Mouse (Mus musculus): ENCODE measurements at regions not wholly inside any gene's neighbourhood (a gene's known extent, or its start where the extent isn't known, plus 50 kb on each side); places are given as distances from the start of the nearest gene placed in this dataset.

DNA sequence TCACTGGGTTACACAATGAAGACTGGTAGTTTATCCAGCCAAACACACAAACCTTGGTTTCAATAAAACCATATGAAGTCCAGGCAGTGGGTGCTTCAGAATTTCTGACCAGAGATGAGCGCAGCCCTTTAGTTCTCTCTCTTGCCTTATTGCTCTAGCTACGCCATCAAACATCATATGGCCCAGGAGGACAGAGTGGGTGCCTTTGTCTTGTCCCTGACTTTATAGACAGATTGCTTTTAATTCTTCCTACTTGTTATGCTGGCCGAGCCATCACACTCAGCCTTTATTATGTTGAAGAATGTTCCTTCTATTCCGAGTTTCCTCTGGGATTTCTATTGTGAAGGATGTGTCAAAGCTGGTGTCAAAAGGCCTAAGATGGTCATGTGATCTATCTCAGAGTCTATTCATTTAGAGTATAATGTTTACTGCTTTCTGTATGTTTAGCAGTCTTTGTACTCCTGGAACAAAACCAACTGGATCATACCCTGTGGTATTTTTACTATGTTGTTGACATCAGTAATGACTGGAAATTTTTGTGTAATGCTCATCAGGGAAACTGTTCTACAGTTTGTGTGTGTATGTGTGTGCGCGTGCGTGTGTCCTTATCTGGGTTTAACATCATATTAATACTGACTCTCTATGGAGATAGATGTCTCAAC is 263.7 kb downstream of the Rybp start:
- DNase-seq (ENCODE audit: extremely low spot score in 1 of 2, low spot score in 2 of 2), result no peak
- no peak overlapping the region for H3K4me3 ChIP-seq
- H3K27ac ChIP-seq, result no peak overlapping the region
- intact Hi-C loops (cut with DNase I), result no loop called here
- TF ChIP-seq CTCF (IDR thresholded peaks at IDR 0.05), result no peak

DNA sequence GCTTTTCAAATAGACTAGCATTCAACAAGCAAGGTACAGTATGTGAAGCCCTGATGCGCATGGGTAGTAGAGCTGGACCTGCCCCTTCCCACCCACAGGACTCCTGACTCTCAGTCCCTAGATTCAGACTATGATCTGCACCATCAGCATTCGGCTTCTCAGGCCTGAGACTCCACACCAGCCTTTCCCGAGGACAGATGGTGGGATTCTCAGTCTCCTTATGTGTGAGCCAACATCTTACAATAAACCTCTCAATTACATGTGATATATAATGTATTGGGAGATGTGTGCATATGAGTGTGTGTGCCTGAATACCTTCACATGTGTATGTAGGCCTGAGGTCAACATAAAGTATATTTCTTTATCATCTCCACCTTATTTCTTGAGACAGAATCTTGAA is 268.3 kb downstream of the Rybp start:
- H3K27ac ChIP-seq, result no peak overlapping the region
- intact Hi-C loops (cut with DNase I), result no loop called here
- no peak overlapping the region for H3K4me3 ChIP-seq
- no peak for TF ChIP-seq CTCF (IDR thresholded peaks at IDR 0.05)
- DNase-seq (ENCODE audit: extremely low spot score in 1 of 2, low spot score in 2 of 2), result no peak

DNA sequence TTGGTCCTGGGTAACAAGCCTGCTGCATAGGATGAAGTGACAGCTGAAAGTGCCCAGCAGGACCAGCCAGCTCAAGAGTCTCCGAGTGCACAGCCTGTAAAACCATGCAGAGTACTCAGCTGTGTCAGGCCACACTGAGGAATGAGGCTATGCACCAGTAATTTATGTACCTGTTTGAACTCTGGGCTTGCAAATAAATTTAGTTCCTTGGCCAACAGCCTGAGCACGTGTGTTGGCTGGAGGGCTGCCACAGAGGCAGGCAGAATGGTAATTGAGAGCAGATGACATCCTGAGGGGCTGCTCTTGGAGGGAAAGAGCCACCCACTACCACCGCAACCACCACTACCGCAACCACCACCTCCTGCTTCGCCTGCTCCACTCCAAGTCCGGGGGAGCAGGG is 273.3 kb downstream of the Rybp start:
- no peak for TF ChIP-seq CTCF (IDR thresholded peaks at IDR 0.05)
- no peak overlapping the region for H3K4me3 ChIP-seq
- intact Hi-C loops (cut with DNase I), result no loop called here

DNA sequence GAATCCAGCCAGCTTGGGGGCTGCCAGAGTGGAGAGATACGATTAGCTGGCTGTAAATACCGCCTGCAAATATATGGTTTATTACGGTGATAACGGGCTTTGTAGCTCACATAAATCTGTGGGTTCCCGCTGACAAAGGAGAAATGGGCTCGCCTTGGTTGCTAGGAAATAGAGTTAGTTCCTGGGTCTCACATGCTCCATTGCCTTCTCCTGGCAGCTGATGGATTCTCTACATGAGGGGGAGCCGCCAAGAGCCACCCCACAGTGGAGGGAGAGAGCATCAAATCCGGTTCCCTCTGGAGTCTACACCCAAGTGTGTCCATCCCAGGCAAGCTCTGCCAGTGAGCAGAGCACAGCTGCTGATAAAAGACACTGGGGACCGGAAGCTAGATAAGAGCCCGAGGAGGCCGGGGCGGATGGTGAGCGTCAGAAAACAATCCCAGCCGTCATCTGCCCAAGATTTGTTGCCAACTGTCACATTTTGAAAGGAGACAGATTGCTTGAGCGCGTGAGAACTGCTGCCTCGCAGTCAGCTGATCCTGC is 275.7 kb downstream of the Rybp start:
- DNase-seq (ENCODE audit: extremely low spot score in 1 of 2, low spot score in 2 of 2), result peak; percentile 25 to 39
- Histone ChIP-seq H3K4me3 (peak overlapping the region; percentile 11; the same call in 1 of the 2 replicates), H3K27ac (no peak overlapping the region)
- TF ChIP-seq CTCF (IDR thresholded peaks at IDR 0.05), result no peak
- intact Hi-C loops (cut with DNase I), result no loop called here

More for the DNA sequence above, 273.3 kb downstream of the Rybp start:
- no peak for DNase-seq (ENCODE audit: extremely low spot score in 1 of 2, low spot score in 2 of 2)
- no peak overlapping the region for H3K27ac ChIP-seq

DNA sequence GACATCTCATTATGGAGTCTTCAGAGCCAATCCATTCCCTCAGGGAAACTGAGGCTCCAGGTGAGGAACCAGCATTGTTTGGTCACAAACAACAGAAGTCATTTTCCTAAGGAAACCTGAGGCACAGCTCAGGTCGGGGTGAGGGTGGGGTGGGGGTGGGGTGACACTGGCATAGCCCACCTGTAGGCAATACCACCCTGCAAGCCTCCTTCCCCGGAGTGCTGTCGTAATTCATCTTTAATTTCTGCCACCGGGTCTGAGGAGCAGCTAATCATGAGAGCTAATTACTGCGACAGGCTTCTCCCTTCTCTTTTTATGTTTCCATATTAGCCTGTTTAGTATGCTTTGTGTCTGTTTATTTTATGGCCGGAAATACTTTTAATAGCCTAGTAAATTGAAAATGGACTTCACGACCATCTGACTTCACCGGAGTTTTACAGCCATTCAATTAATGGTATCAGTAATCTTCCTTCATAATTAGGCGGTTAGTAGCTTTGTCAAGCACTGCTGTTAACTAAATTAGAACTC is 276.3 kb downstream of the Rybp start:
- intact Hi-C loops (cut with DNase I), result no loop called here
- no peak for TF ChIP-seq CTCF (IDR thresholded peaks at IDR 0.05)
- Histone ChIP-seq H3K27ac (no peak overlapping the region), H3K4me3 (no peak overlapping the region)
- DNase-seq (ENCODE audit: extremely low spot score in 1 of 2, low spot score in 2 of 2), result no peak

DNA sequence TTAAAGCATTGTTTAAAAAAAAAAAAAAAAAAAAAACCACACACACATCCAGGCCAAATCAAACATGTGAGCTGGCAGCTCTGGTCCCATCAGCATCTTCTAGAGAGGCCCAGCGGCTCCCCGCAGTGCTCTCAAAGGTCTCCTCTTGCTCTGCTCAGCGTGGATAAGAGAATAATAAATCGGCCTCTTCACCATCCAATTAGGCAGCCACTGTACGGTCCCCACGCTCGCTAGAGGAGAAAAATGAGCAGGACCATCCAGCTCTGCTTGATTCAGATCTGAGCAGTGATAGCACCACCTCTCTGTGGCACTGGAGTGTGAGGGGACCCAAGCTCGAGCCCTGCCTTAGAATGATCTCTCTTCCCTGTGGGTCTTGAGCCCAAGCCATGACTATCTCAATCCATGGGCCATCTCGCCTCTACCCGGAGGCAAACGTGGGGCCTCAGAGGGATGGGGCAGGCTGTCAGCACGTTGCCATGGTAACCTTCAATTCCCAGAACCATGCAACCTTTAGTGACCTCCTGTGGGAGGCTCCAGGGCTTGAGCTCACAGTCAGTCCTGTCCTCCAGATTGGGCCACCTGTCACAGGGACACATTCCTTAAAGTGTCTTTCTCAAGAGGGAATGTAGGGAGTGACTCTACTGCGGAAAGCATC is 273.6 kb upstream of the Prok2 start:
- no peak overlapping the region for H3K4me3 ChIP-seq
- intact Hi-C loops (cut with DNase I), result no loop called here
- no peak for TF ChIP-seq CTCF (IDR thresholded peaks at IDR 0.05)
- no peak for DNase-seq (ENCODE audit: extremely low spot score in 1 of 2, low spot score in 2 of 2)
- H3K27ac ChIP-seq, result no peak overlapping the region

DNA sequence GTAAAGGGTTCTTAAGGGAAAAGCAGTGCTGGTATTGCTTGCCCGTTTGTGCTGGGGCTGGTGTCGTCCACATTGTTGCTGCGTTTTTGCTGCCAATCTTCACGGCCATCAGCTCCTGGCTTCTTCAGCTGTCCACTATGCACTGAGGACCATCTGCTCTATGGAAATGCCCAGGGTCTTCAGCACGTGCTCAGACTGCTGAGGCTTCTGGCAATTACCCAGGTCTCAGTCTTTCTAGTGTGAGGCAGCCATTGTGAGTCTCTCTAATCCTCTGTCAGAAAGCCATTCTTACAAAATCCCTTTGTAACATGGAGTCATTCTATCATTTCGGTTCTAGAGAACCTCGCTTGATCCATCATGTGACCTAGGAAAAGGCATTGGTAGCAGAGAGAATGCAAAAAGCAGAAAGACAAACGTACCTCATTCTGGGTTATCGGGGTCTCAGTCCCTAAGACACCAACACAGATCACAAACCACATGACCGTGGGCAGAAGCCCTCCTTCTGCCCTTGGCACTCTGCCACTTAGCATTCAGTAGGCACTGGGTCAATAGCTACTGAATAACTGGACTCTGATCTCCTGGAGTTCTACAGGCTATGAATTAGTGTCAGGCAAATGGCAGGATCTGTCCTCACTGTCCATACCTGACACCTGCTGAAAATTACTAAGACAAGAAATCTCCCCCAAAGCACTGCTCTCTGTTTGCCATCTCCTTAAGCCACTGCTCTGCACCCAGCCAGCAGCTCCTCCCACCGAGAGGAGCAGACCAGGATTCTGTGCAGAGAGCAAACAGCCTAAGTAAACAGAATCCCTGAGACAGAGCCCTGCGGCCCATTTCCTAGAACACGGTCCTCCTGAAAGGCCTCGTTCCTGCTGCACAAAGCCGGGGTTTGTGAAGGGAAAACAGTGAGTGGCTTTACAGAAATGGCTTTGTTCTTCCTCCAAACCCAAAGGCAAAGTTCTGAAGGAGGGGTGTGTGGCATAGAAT is 270.1 kb upstream of the Prok2 start:
- H3K27ac ChIP-seq, result no peak overlapping the region
- DNase-seq (ENCODE audit: extremely low spot score in 1 of 2, low spot score in 2 of 2), result no peak
- intact Hi-C loops (cut with DNase I), result no loop called here
- no peak overlapping the region for H3K4me3 ChIP-seq
- no peak for TF ChIP-seq CTCF (IDR thresholded peaks at IDR 0.05)

DNA sequence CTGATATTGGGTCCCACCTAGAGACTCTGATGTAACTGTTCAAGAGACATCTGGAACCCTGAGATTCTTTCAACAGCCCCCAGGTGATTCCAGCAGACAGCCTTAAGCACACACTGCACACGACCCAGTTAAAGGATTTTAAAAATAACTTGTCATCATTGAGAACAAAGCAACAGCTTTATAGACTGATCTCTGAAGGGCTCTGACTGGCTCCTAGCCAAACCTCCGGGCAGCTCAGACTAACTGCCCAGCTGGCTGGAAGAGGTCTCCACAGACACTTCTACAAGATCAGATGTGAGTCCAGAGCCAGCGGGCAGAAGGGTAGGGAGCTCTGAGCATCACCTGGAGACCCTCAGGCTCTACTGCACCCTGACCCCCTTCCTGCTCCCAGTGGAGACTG is 267.8 kb upstream of the Prok2 start:
- DNase-seq (ENCODE audit: extremely low spot score in 1 of 2, low spot score in 2 of 2), result no peak
- Histone ChIP-seq H3K4me3 (no peak overlapping the region), H3K27ac (no peak overlapping the region)
- no peak for TF ChIP-seq CTCF (IDR thresholded peaks at IDR 0.05)
- intact Hi-C loops (cut with DNase I), result no loop called here

DNA sequence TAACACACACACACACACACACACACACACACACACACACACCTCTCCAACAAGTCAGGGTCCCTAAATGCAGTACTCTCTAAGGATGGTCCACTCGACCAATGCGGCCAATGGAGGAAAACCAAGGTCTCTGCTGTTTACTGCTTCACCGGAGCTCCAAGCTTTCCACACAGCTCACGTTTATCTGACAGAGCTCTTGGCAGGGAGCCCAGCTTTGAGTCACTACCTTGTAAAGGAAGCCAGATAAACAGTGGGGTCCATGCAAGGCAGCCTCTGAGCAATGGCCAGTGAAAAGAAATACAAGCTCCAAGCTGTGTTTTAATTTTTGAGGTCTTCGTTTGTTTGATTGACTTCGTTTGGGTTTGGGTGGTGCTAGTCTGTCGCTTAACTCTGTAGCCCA is 264.9 kb upstream of the Prok2 start:
- intact Hi-C loops (cut with DNase I), result no loop called here

DNA sequence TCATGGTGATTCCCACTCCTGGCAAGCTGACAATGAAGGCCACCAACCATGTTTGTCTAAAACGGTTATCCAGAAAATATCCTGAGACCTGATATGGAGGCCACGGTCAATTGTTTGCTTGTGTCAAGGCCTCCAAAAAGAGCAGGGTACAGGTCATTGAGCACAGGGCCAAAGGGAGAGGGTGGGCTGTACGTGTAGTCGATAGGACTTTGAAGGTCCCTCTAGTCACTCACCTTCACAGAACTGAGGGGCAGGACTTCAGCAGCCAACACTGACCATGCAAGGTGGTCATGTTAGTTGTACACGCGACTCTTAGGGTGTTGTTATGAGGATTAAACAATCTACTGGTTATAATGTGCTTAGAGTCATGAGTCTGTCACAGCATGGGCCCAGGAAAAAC is 264.4 kb upstream of the Prok2 start:
- intact Hi-C loops (cut with DNase I), result no loop called here
- Histone ChIP-seq H3K27ac (no peak overlapping the region), H3K4me3 (no peak overlapping the region)
- DNase-seq (ENCODE audit: extremely low spot score in 1 of 2, low spot score in 2 of 2), result no peak
- no peak for TF ChIP-seq CTCF (IDR thresholded peaks at IDR 0.05)

More for the DNA sequence above, 264.9 kb upstream of the Prok2 start:
- Histone ChIP-seq H3K4me3 (no peak overlapping the region), H3K27ac (no peak overlapping the region)
- peak; percentile 46 to 54 for DNase-seq (ENCODE audit: extremely low spot score in 1 of 2, low spot score in 2 of 2)
- no peak for TF ChIP-seq CTCF (IDR thresholded peaks at IDR 0.05)

DNA sequence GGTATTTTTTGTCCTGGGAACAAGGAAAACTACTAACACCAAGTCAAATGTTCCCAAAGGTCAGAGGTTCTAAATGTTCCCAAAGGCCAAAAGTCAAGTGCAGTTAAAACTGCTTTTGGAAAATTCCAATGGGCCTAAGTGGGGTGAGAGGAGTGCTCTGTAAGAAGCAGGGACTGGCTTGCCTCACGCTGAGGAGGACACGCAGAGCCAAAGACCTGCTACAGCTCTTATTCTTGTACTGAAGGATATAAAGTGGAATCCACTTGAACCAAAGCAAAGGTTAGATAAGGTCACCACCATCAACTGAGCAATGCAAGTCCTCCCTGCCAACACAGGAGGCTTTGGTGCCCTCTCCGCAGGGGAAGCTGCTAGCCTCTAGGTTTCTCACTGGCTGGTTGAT is 260.3 kb upstream of the Prok2 start:
- TF ChIP-seq CTCF (IDR thresholded peaks at IDR 0.05), result no peak
- no peak overlapping the region for H3K4me3 ChIP-seq
- intact Hi-C loops (cut with DNase I), result loop anchor here (10.0 kb wide), 1 partner anchor 658 kb away; no protein-coding TSS in a partner anchor

More for the DNA sequence above, 260.3 kb upstream of the Prok2 start:
- no peak for DNase-seq (ENCODE audit: extremely low spot score in 1 of 2, low spot score in 2 of 2)
- no peak overlapping the region for H3K27ac ChIP-seq

Measured in left cerebral cortex, adult 2 months (tissue).